Mouse (Mus musculus) neural tube, embryonic 12.5 days (tissue): Measurements from ENCODE around the gene Gk5. TPM values are rescaled to one million over a fixed set of nuclear protein-coding genes. Genes with fewer than 3 reads are reported as not detected.
"Not testable (repeated sequence)": the region's sequence is repeated elsewhere in the genome, so short reads cannot be mapped to it uniquely, and the experiment has no call there.

Experiments used
- ATAC-seq: fragments of 200-750 bp; cut with Nextera tagmentation; 2 replicates; pipeline ENCODE4 v1.8.0; 2017; ENCODE audit warnings: low read depth, mild to moderate bottlenecking, moderate TSS enrichment, moderate library complexity; ENCODE audit not compliant: low FRiP score
- H3K27ac ChIP-seq: fragments of 300-500 bp; sonication (generic); 2 replicates; pipeline ENCODE4 v1.5.1; 2016
- H3K27me3 ChIP-seq: fragments of 300-500 bp; sonication (generic); replicated peaks from 2 replicates; pipeline ENCODE4 v1.6.1; 2016; ENCODE audit warnings: mild to moderate bottlenecking
- H3K36me3 ChIP-seq: fragments of 300-500 bp; sonication (generic); 2 replicates; pipeline ENCODE4 v1.6.1; 2016; ENCODE audit warnings: mild to moderate bottlenecking
- H3K4me1 ChIP-seq: fragments of 300-500 bp; sonication (generic); 2 replicates; pipeline ENCODE4 v1.6.1; 2016
- H3K4me2 ChIP-seq: fragments of 300-500 bp; sonication (generic); replicated peaks from 2 replicates; pipeline ENCODE4 v1.6.1; 2016; ENCODE audit warnings: mild to moderate bottlenecking
- H3K4me3 ChIP-seq: fragments of 300-500 bp; sonication (generic); 2 replicates; pipeline ENCODE4 v1.5.1; 2016
- H3K9ac ChIP-seq: fragments of 300-500 bp; sonication (generic); 2 replicates; pipeline ENCODE4 v1.6.1; 2016; ENCODE audit warnings: mild to moderate bottlenecking
- H3K9me3 ChIP-seq: fragments of 300-500 bp; sonication (generic); 2 replicates; pipeline ENCODE4 v1.6.1; 2016; ENCODE audit warnings: mild to moderate bottlenecking
- WGBS: fragments of 180-500 bp; shearing (Covaris S2); methylation state at CpG from one replicate; pipeline ENCODE4 v1.1.7; 2016; 5-methylcytosine and 5-hydroxymethylcytosine counted together
- polyA plus RNA-seq: library from polyadenylated mRNA; unstranded; fragments of >200 nt; fragmentation: Nextera tagmentation; extraction: Ambion mirVana; gene quantifications from 2 replicates; pipeline ENCODE4 v1.2.1, GENCODE M21; 2016

The Gk5 gene
- polyA plus RNA-seq, 1 experiment from 2014 or later: 4.1 TPM

GRCm38 (mm10) chr9:96158431-96158830, 39.3 kb downstream of the Gk5 start:
- WGBS: 59% methylated on average over 4 of the region's 4 CpGs
- H3K27me3 ChIP-seq: no peaks in the 10 kb centered on the region
- H3K36me3 ChIP-seq: no peaks in the 10 kb centered on the region
- H3K4me2 ChIP-seq: no peak overlapping the region
- H3K27ac ChIP-seq: no peak overlapping the region
- ATAC-seq: no peak
- H3K4me1 ChIP-seq: no peaks in the 10 kb centered on the region
- no peaks in the 10 kb centered on the region for H3K9me3 ChIP-seq
- H3K9ac ChIP-seq: no peak overlapping the region
- H3K4me3 ChIP-seq: no peak overlapping the region

- H3K36me3 ChIP-seq: no peaks in the 10 kb centered on the region
- no peak overlapping the region for H3K9ac ChIP-seq
- no peaks in the 10 kb centered on the region for H3K9me3 ChIP-seq
- no peak overlapping the region for H3K4me2 ChIP-seq
- no peaks in the 10 kb centered on the region for H3K27me3 ChIP-seq
- no peak overlapping the region for H3K4me3 ChIP-seq
- WGBS: 86% methylated on average over 3 of the region's 3 CpGs
- no peaks in the 10 kb centered on the region for H3K4me1 ChIP-seq
- no peak for ATAC-seq
- no peak overlapping the region for H3K27ac ChIP-seq
These were observed 39.9 kb downstream of the Gk5 start for GRCm38 (mm10) chr9:96159047-96159446.

GRCm38 (mm10) chr9:96160767-96161166, 41.6 kb downstream of the Gk5 start:
- Histone ChIP-seq H3K27ac (no peak overlapping the region), H3K9ac (no peak overlapping the region), H3K4me2 (no peak overlapping the region), H3K9me3 (no peaks in the 10 kb centered on the region), H3K27me3 (no peaks in the 10 kb centered on the region), H3K4me3 (no peak overlapping the region), H3K4me1 (no peaks in the 10 kb centered on the region), H3K36me3 (no peaks in the 10 kb centered on the region)
- 83% methylated on average over 3 of the region's 3 CpGs for WGBS
- ATAC-seq: no peak

- WGBS: 74% methylated on average over 5 of the region's 5 CpGs
- Histone ChIP-seq H3K27me3 (no peaks in the 10 kb centered on the region), H3K4me2 (no peak overlapping the region), H3K27ac (no peak overlapping the region), H3K4me1 (no peaks in the 10 kb centered on the region), H3K9ac (no peak overlapping the region), H3K9me3 (no peaks in the 10 kb centered on the region), H3K36me3 (no peaks in the 10 kb centered on the region), H3K4me3 (no peak overlapping the region)
- ATAC-seq: no peak
These were observed 43.3 kb downstream of the Gk5 start for GRCm38 (mm10) chr9:96162421-96162820.

GRCm38 (mm10) chr9:96163443-96163842, 44.3 kb downstream of the Gk5 start:
- no peaks in the 10 kb centered on the region for H3K36me3 ChIP-seq
- no peak overlapping the region for H3K4me2 ChIP-seq
- no peak for ATAC-seq
- WGBS: 96% methylated on average over 7 of the region's 7 CpGs
- H3K9me3 ChIP-seq: no peaks in the 10 kb centered on the region
- H3K4me3 ChIP-seq: no peak overlapping the region
- H3K9ac ChIP-seq: no peak overlapping the region
- H3K27me3 ChIP-seq: no peaks in the 10 kb centered on the region
- no peak overlapping the region for H3K27ac ChIP-seq
- no peaks in the 10 kb centered on the region for H3K4me1 ChIP-seq

GRCm38 (mm10) chr9:96163983-96164382, 44.8 kb downstream of the Gk5 start:
- not testable (repeated sequence) for H3K9ac ChIP-seq, H3K27me3 ChIP-seq, H3K4me3 ChIP-seq, H3K4me2 ChIP-seq, H3K27ac ChIP-seq, H3K36me3 ChIP-seq, ATAC-seq, H3K4me1 ChIP-seq, H3K9me3 ChIP-seq
- WGBS: 96% methylated on average over 15 of the region's 15 CpGs

- H3K36me3 ChIP-seq: no peaks in the 10 kb centered on the region; the same call in 1 of the 2 replicates
- H3K27me3 ChIP-seq: no peaks in the 10 kb centered on the region
- H3K4me3 ChIP-seq: no peak overlapping the region
- no peaks in the 10 kb centered on the region for H3K9me3 ChIP-seq
- 0 out of 2 replicates have a peak overlapping the region, but pooled peaks have one; percentile 28 for H3K4me2 ChIP-seq
- peak; percentile 53 for ATAC-seq
- no peaks in the 10 kb centered on the region for H3K4me1 ChIP-seq
- H3K9ac ChIP-seq: no peak overlapping the region
- 18% methylated on average over 5 of the region's 5 CpGs for WGBS
- no peak overlapping the region for H3K27ac ChIP-seq
These were observed 48.0 kb downstream of the Gk5 start for GRCm38 (mm10) chr9:96167168-96167585.

- Histone ChIP-seq H3K36me3 (no peaks in the 10 kb centered on the region; the same call in 1 of the 2 replicates), H3K27me3 (no peaks in the 10 kb centered on the region), H3K4me1 (no peaks in the 10 kb centered on the region), H3K27ac (no peak overlapping the region), H3K4me2 (no peak overlapping the region), H3K9ac (no peak overlapping the region), H3K9me3 (no peaks in the 10 kb centered on the region), H3K4me3 (no peak overlapping the region)
- 51% methylated on average over 3 of the region's 3 CpGs for WGBS
- no peak for ATAC-seq
These were observed 51.4 kb downstream of the Gk5 start for GRCm38 (mm10) chr9:96170600-96170999.

GRCm38 (mm10) chr9:96184909-96185308, 65.7 kb downstream of the Gk5 start:
- Histone ChIP-seq H3K27ac (no peak overlapping the region), H3K36me3 (no peaks in the 10 kb centered on the region), H3K27me3 (no peaks in the 10 kb centered on the region), H3K9ac (no peak overlapping the region), H3K9me3 (no peaks in the 10 kb centered on the region), H3K4me3 (no peak overlapping the region), H3K4me1 (no peaks in the 10 kb centered on the region), H3K4me2 (no peak overlapping the region)
- no peak for ATAC-seq
- WGBS: 88% methylated on average over 4 of the region's 4 CpGs

- Histone ChIP-seq H3K4me2 (no peak overlapping the region), H3K27ac (no peak overlapping the region), H3K9me3 (no peaks in the 10 kb centered on the region), H3K4me1 (no peaks in the 10 kb centered on the region), H3K36me3 (no peaks in the 10 kb centered on the region), H3K27me3 (no peaks in the 10 kb centered on the region), H3K4me3 (no peak overlapping the region), H3K9ac (no peak overlapping the region)
- no peak for ATAC-seq
- WGBS: 78% methylated on average over 7 of the region's 7 CpGs
These were observed 67.5 kb downstream of the Gk5 start for GRCm38 (mm10) chr9:96186701-96187100.

- peak; percentile 98 for ATAC-seq
- Histone ChIP-seq H3K4me1 (peaks cover 12% of the 10 kb centered on the region), H3K27me3 (no peaks in the 10 kb centered on the region)
These were observed 76.9 kb downstream of the Gk5 start, which contains the start of gene Tfdp2 for GRCm38 (mm10) chr9:96195885-96196622. Gene Tfdp2, plus strand, starts transcription at chr9:96196275.

GRCm38 (mm10) chr9:96196636-96197181, 77.5 kb downstream of the Gk5 start:
- Histone ChIP-seq H3K36me3 (no peaks in the 10 kb centered on the region), H3K27ac (0 out of 2 replicates have a peak overlapping the region, but pooled peaks have one; percentile 37), H3K4me3 (peak overlapping the region; percentile 84), H3K9ac (peak overlapping the region; percentile 82), H3K4me1 (peaks cover 12% of the 10 kb centered on the region), H3K27me3 (no peaks in the 10 kb centered on the region), H3K9me3 (no peaks in the 10 kb centered on the region), H3K4me2 (peak overlapping the region; percentile 99)
- under 1% methylated on average over 20 of the region's 20 CpGs for WGBS
- peak; percentile 49 for ATAC-seq

More at GRCm38 (mm10) chr9:96195885-96196622, 76.9 kb downstream of the Gk5 start, which contains the start of gene Tfdp2:
- Histone ChIP-seq H3K4me2 (peak within 1 kb of the TSS; percentile 99), H3K27ac (peak within 1 kb of the TSS; percentile 37; the same call in 1 of the 2 replicates), H3K9me3 (no peaks in the 10 kb centered on the region), H3K36me3 (no peaks in the 10 kb centered on the region), H3K9ac (peak within 1 kb of the TSS; percentile 82), H3K4me3 (peak within 1 kb of the TSS; percentile 84)
- WGBS: under 1% methylated on average over 77 of the region's 81 CpGs
